Mouse (Mus musculus): ENCODE data around the gene Phyhd1. TPM values are rescaled to one million over a fixed set of nuclear protein-coding genes. Genes with fewer than 3 reads are reported as not detected.

The Phyhd1 gene
- polyA plus RNA-seq, 1 experiment = 25.7 TPM

DNA sequence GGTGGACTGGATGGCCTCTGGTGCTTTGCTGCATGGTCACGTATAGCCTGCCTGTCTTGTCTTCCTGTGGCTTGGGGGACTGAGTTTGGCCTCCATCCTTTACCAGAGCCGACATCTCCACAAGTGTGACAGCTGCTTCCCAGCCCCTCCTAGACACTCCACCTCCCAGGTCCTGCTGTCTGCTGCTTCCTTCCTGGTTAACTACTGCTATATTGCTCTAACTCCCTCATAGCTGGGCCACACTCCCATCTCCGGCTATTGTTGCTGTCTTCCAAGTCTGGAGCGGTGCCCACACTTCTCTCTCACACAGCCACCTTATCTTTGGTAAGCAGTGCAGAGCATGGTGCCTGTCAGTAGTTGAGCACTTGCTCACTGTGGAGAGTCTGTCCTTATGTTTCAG is 26.2 kb upstream of the Phyhd1 start:
- peak overlapping the region; percentile 32 for H3K4me3 ChIP-seq (replicated peaks; ENCODE audit: insufficient read depth, low read depth, low read length)
- 34% methylated on average over 4 of the region's 4 CpGs for WGBS
- H3K4me1 ChIP-seq (ENCODE audit: control insufficient read depth, insufficient read depth, low read length) = peaks cover 47% of the 10 kb centered on the region
- peak overlapping the region; percentile 55; the same call in 1 of the 2 replicates for H3K27ac ChIP-seq (ENCODE audit: insufficient read depth, low read length)
- DNase-seq = peak in 1 of 2 experiments; percentile 21
- TF ChIP-seq POLR2A (IDR thresholded peaks at IDR 0.05; ENCODE audit: borderline replicate concordance, insufficient read depth, low read length) (no peak), CTCF (IDR thresholded peaks at IDR 0.05; ENCODE audit: borderline replicate concordance, insufficient read depth, low read depth, low read length) (no peak)
- H3K27me3 ChIP-seq (ENCODE audit: control insufficient read depth, insufficient read depth, low read length) = no peaks in the 10 kb centered on the region

DNA sequence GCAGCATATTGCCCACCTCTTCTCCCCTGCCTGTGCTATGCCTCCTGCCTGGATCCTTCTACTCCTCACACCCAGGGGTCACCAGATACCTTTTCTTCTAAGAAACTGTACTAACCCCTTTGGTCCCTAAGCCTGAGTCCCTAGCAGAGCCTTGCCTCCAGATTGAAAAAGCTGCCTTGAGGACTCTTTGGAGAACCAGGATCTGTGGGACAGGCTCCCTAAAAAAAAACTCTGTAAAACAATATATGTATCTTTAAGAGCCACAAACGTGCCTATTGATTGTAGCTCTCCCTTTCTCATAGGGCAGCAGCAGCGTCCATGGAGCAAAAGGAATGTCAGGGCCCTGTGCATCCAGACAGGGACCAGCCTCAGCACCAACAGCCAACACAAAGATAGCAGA is 25.7 kb upstream of the Phyhd1 start, which contains the start of gene Gm28035:
Gene Gm28035, plus strand, starts transcription at position 301 of the 400 bp plus-strand sequence.
- DNase-seq = no peak
- WGBS = 87% methylated on average over 2 of the region's 2 CpGs
- H3K27me3 ChIP-seq (ENCODE audit: control insufficient read depth, insufficient read depth, low read length) = no peaks in the 10 kb centered on the region
- H3K27ac ChIP-seq (ENCODE audit: insufficient read depth, low read length) = peak within 1 kb of the TSS; percentile 55; the same call in 1 of the 2 replicates
- H3K4me1 ChIP-seq (ENCODE audit: control insufficient read depth, insufficient read depth, low read length) = peaks cover 50% of the 10 kb centered on the region
- H3K4me3 ChIP-seq (replicated peaks; ENCODE audit: insufficient read depth, low read depth, low read length) = peak within 1 kb of the TSS; percentile 32
- TF ChIP-seq CTCF (IDR thresholded peaks at IDR 0.05; ENCODE audit: borderline replicate concordance, insufficient read depth, low read depth, low read length) (no peak), POLR2A (IDR thresholded peaks at IDR 0.05; ENCODE audit: borderline replicate concordance, insufficient read depth, low read length) (no peak)

DNA sequence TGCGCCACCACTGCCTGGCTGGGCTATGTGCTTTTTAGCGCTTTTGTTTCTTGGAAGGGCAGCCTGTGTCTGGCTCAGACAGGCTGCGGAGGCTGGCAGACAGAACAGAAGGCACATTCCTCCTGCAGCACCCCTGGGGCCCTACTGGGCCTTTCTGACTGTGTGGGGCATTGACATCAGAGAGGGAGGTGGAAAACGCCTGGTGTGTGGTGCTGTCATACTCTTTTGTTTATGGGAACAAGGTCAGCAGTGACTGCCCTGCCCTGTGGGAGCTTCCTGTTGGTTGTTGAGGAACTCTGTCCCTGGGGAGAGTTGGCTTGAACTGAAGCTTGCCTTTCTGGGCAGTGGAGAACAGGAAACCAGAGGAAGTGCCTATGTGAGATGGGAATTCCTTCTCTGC is 23.5 kb upstream of the Phyhd1 start:
- 1% methylated on average over 4 of the region's 4 CpGs for WGBS
- peak overlapping the region; percentile 60 for H3K27ac ChIP-seq (ENCODE audit: insufficient read depth, low read length)
- peak; percentile 78 to 90 for DNase-seq
- H3K27me3 ChIP-seq (ENCODE audit: control insufficient read depth, insufficient read depth, low read length) = no peaks in the 10 kb centered on the region
- no peak overlapping the region for H3K4me3 ChIP-seq (replicated peaks; ENCODE audit: insufficient read depth, low read depth, low read length)
- TF ChIP-seq POLR2A (IDR thresholded peaks at IDR 0.05; ENCODE audit: borderline replicate concordance, insufficient read depth, low read length) = no peak
- TF ChIP-seq CTCF (IDR thresholded peaks at IDR 0.05; ENCODE audit: borderline replicate concordance, insufficient read depth, low read depth, low read length) = no peak
- H3K4me1 ChIP-seq (ENCODE audit: control insufficient read depth, insufficient read depth, low read length) = peaks cover 54% of the 10 kb centered on the region

DNA sequence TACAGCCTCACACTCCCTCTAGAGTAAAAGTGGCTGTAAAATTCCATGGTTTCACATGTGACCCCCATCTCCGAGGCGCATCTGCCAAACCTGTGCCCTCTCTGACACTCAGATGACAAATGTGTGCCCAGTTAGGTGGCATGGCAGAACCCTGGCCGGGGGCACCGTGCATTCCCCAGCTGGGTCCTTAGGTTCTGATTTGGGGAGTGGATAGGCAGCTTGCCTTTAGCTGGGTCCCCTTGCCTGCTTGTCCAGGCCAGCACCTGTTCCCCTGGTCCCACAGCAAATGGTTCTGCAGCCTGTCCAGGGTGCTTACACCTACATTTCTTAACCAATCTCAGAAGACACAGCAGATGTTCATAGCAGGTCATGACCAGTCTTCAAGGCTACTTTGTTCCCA is 22.6 kb upstream of the Phyhd1 start:
- H3K4me3 ChIP-seq (replicated peaks; ENCODE audit: insufficient read depth, low read depth, low read length) = no peak overlapping the region
- peaks cover 55% of the 10 kb centered on the region for H3K4me1 ChIP-seq (ENCODE audit: control insufficient read depth, insufficient read depth, low read length)
- DNase-seq = no peak
- TF ChIP-seq POLR2A (IDR thresholded peaks at IDR 0.05; ENCODE audit: borderline replicate concordance, insufficient read depth, low read length) (no peak), CTCF (IDR thresholded peaks at IDR 0.05; ENCODE audit: borderline replicate concordance, insufficient read depth, low read depth, low read length) (no peak)
- H3K27me3 ChIP-seq (ENCODE audit: control insufficient read depth, insufficient read depth, low read length) = no peaks in the 10 kb centered on the region
- WGBS = 82% methylated on average over 4 of the region's 4 CpGs
- H3K27ac ChIP-seq (ENCODE audit: insufficient read depth, low read length) = no peak overlapping the region

DNA sequence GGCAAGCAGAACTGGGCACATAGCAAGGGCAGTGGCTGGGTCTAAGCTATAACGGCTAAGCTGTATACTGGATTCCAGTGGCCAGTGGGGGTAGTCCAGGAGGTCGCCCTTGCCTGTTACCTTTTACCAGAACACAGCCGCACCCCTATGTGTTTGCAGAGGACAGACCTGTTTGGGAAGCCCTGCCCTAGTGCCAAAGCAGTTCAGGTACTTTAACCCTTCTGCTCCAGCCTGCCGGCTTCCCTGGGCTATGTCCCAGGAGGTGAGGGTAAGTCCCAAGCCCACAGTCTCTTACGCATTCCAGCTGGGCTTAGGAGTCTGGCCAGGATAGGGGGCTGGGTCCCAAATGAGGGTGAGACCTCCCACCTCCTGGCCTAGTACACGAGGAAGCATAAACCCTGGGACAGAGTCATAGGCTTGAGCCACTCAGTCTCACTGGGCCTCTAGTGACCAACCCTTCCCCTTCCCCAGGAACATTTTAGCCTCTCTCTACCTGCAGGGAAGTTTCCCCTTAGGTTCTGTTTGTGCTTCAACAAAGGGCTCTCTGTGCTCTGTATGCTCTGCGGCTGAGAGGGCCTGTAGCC is 21.3 kb upstream of the Phyhd1 start:
- Histone ChIP-seq H3K27ac (ENCODE audit: insufficient read depth, low read length) (0 out of 2 replicates have a peak overlapping the region, but pooled peaks have one; percentile 34), H3K4me1 (ENCODE audit: control insufficient read depth, insufficient read depth, low read length) (peaks cover 42% of the 10 kb centered on the region), H3K27me3 (ENCODE audit: control insufficient read depth, insufficient read depth, low read length) (no peaks in the 10 kb centered on the region), H3K4me3 (replicated peaks; ENCODE audit: insufficient read depth, low read depth, low read length) (no peak overlapping the region)
- TF ChIP-seq CTCF (IDR thresholded peaks at IDR 0.05; ENCODE audit: borderline replicate concordance, insufficient read depth, low read depth, low read length) (no peak), POLR2A (IDR thresholded peaks at IDR 0.05; ENCODE audit: borderline replicate concordance, insufficient read depth, low read length) (no peak)
- WGBS = 72% methylated on average over 7 of the region's 7 CpGs
- no peak for DNase-seq

DNA sequence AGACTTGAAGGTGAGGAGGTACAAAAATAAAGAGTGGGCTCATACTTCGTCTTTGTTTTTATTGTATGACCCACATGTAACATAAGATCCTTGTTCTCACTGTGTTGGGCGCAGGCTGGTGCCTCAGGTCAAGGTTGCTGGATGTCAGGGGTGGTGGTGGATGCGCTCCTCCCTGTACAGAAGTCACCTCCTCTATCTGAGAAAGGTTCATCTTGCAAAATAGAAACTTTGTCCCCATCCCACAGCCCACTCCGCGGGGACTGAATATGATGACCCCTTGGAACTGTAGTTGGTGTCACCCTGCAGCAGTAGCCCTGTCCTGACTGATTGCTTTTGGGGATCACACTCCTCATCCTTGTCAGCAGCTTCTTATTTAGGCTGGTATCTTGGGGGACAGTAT is 19.0 kb upstream of the Phyhd1 start:
- TF ChIP-seq POLR2A (IDR thresholded peaks at IDR 0.05; ENCODE audit: borderline replicate concordance, insufficient read depth, low read length) (no peak), CTCF (IDR thresholded peaks at IDR 0.05; ENCODE audit: borderline replicate concordance, insufficient read depth, low read depth, low read length) (no peak)
- no peak overlapping the region for H3K27ac ChIP-seq (ENCODE audit: insufficient read depth, low read length)

DNA sequence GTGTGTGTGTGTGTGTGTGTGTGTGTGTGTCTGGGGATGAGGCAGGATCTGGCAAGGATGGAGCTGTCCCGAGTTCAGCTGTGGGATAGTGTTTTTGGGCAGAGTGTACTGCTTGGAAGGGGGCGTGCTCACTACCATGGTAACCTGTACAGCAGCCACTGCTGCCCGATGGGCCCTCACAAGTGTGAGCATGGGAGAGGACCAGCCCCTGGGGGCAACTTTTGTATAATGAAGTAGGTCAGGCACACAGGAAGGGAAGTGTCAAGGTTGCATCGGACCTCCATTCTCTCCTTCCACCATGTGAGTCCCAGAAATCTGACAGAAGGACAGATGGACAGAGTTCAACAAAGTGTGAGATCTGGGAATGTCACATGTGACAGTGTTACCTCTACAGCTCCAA is 18.3 kb upstream of the Phyhd1 start:
- DNase-seq = peak in 1 of 2 experiments; percentile 31
- 33% methylated on average over 4 of the region's 4 CpGs for WGBS

More for the DNA sequence above, 19.0 kb upstream of the Phyhd1 start:
- peaks cover 47% of the 10 kb centered on the region for H3K4me1 ChIP-seq (ENCODE audit: control insufficient read depth, insufficient read depth, low read length)
- no peaks in the 10 kb centered on the region for H3K27me3 ChIP-seq (ENCODE audit: control insufficient read depth, insufficient read depth, low read length)
- H3K4me3 ChIP-seq (replicated peaks; ENCODE audit: insufficient read depth, low read depth, low read length) = no peak overlapping the region
- DNase-seq = no peak
- WGBS = 93% methylated on average over 5 of the region's 5 CpGs

DNA sequence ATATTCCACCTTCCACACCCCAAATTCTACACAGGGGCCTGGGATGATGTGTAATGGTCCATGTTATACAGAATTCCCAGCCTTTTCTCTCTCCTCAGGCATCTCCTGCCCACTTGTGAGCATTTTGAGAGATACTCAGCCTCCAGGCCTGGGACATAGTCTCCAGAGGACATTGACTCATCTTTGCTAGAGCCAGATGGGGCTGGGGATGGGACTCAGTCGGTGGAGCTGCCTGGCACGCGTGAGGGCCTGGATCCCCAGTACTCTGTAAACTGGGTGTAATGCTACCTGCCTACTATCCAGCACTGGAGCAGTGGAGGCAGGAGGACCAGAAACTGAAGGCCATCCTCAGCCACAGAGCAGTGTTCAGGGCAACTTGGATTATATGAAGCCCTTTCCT is 16.8 kb upstream of the Phyhd1 start:
- WGBS = 51% methylated on average over 3 of the region's 3 CpGs
- TF ChIP-seq CTCF (IDR thresholded peaks at IDR 0.05; ENCODE audit: borderline replicate concordance, insufficient read depth, low read depth, low read length) (no peak), POLR2A (IDR thresholded peaks at IDR 0.05; ENCODE audit: borderline replicate concordance, insufficient read depth, low read length) (no peak)
- Histone ChIP-seq H3K27me3 (ENCODE audit: control insufficient read depth, insufficient read depth, low read length) (no peaks in the 10 kb centered on the region), H3K27ac (ENCODE audit: insufficient read depth, low read length) (no peak overlapping the region), H3K4me1 (ENCODE audit: control insufficient read depth, insufficient read depth, low read length) (peaks cover 43% of the 10 kb centered on the region), H3K4me3 (replicated peaks; ENCODE audit: insufficient read depth, low read depth, low read length) (no peak overlapping the region)
- no peak for DNase-seq

More for the DNA sequence above, 18.3 kb upstream of the Phyhd1 start:
- no peaks in the 10 kb centered on the region for H3K27me3 ChIP-seq (ENCODE audit: control insufficient read depth, insufficient read depth, low read length)
- H3K27ac ChIP-seq (ENCODE audit: insufficient read depth, low read length) = no peak overlapping the region
- TF ChIP-seq POLR2A (IDR thresholded peaks at IDR 0.05; ENCODE audit: borderline replicate concordance, insufficient read depth, low read length) (no peak), CTCF (IDR thresholded peaks at IDR 0.05; ENCODE audit: borderline replicate concordance, insufficient read depth, low read depth, low read length) (no peak)
- H3K4me1 ChIP-seq (ENCODE audit: control insufficient read depth, insufficient read depth, low read length) = peaks cover 49% of the 10 kb centered on the region
- H3K4me3 ChIP-seq (replicated peaks; ENCODE audit: insufficient read depth, low read depth, low read length) = no peak overlapping the region
